Comparison of ENCODE assay signal across 8 mouse cellular contexts in genomic region chr12:103425729-103426470, GRCm38 (mm10). TPM values are rescaled to one million over a fixed set of nuclear protein-coding genes. Genes with fewer than 3 reads are reported as not detected.
DNase-seq lines count a peak whose midpoint lies in the region; ATAC-seq and TF ChIP-seq lines count a peak whose summit lies in the region.

Ddx24 (minus strand) TSS chr12:103425830.

- H3K4me2 ChIP-seq in hindbrain, postnatal 0 days (ENCODE audit: low read depth, low read length), result peak within 1 kb of the TSS; percentile 96

- peak; percentile 99 for DNase-seq in ZHBTc4 (ENCODE audit: low read depth, low spot score)
- peak; percentile 98 for DNase-seq in gastrocnemius, adult 2 months
- DNase-seq in hindbrain, postnatal 0 days (ENCODE audit: low spot score), result peak; percentile 99
- DNase-seq in left cerebral cortex, adult 2 months (ENCODE audit: extremely low spot score in 1 of 2, low spot score in 2 of 2), result peak; percentile 95 to 99
- peak; percentile 97 to 99 for DNase-seq in right cerebral cortex, adult 2 months (ENCODE audit: low spot score in 2 of 2)
- DNase-seq in urinary bladder, postnatal 14 days (ENCODE audit: low spot score), result peak; percentile 97

- no peaks in the 10 kb centered on the region for H3K27me3 ChIP-seq in hindbrain, postnatal 0 days (ENCODE audit: insufficient read depth, low read length)

- H3K36me3 ChIP-seq in hindbrain, postnatal 0 days (ENCODE audit: insufficient read depth, low read length), result peaks cover 4% of the 10 kb centered on the region; the same call in 1 of the 2 replicates

- peak within 1 kb of the TSS; percentile 93 for H3K4me3 ChIP-seq in gastrocnemius, adult 2 months
- peak within 1 kb of the TSS; percentile 98 for H3K4me3 ChIP-seq in hindbrain, postnatal 0 days (ENCODE audit: low read length)
- peak within 1 kb of the TSS; percentile 87 for H3K4me3 ChIP-seq in left cerebral cortex, adult 2 months

- intact Hi-C loops in gastrocnemius, adult 2 months (cut with DNase I), result loop anchor here (1.0 kb wide), 1 partner anchor 66 kb away; no protein-coding TSS in a partner anchor
- intact Hi-C loops in left cerebral cortex, adult 2 months (cut with DNase I), result loop anchor here (1.0 to 5.0 kb wide), 2 partner anchors 66 to 216 kb away; no protein-coding TSS in a partner anchor

- peak; percentile 98 for TF ChIP-seq CTCF in gastrocnemius, adult 2 months (IDR thresholded peaks at IDR 0.05)
- TF ChIP-seq CTCF in hindbrain, postnatal 0 days (IDR thresholded peaks at IDR 0.05; ENCODE audit: low read depth), result peak; percentile 88
- peak; percentile 90 for TF ChIP-seq CTCF in left cerebral cortex, adult 2 months (IDR thresholded peaks at IDR 0.05)

- peak within 1 kb of the TSS; percentile 97 for H3K27ac ChIP-seq in gastrocnemius, adult 2 months
- peak within 1 kb of the TSS; percentile 90 for H3K27ac ChIP-seq in hindbrain, postnatal 0 days
- H3K27ac ChIP-seq in left cerebral cortex, adult 2 months, result peak within 1 kb of the TSS; percentile 92

- H3K9me3 ChIP-seq in hindbrain, postnatal 0 days (ENCODE audit: low read length), result no peaks in the 10 kb centered on the region

- ATAC-seq in common myeloid progenitor, adult 5-6 weeks (replicated peaks; ENCODE audit: low read depth, poor library complexity, severe bottlenecking), result peak; percentile 99
- ATAC-seq in hindbrain, postnatal 0 days, result peak; percentile 99
- ATAC-seq in megakaryocyte, adult 5-6 weeks (ENCODE audit: poor library complexity, severe bottlenecking), result peak; percentile 98

- H3K4me1 ChIP-seq in hindbrain, postnatal 0 days (ENCODE audit: insufficient read depth, low read length), result peaks cover 23% of the 10 kb centered on the region

- 1% methylated on average over 33 of the region's 33 CpGs for WGBS in hindbrain, postnatal 0 days

- peak within 1 kb of the TSS; percentile 83 for H3K9ac ChIP-seq in hindbrain, postnatal 0 days (replicated peaks; ENCODE audit: low read length)

RNA-seq across cellular contexts. Expression of gene Ddx24, which starts in this region (rescaled TPM):
- total RNA-seq in common myeloid progenitor, adult 5-6 weeks (2017), result 124 and 139 TPM in 2 replicates
- total RNA-seq in gastrocnemius, adult 2 months (2021), result 10 to 100 TPM; 75.2 to 83.5 TPM
- 129 and 148 TPM in 2 replicates for total RNA-seq in hindbrain, postnatal 0 days (2014; rRNA removed)
- polyA plus RNA-seq in hindbrain, postnatal 0 days (2015; fragmentation: Nextera tagmentation; extraction: Ambion mirVana), result 213 and 220 TPM in 2 replicates
- 100 to 1,000 TPM; 220 to 238 TPM for total RNA-seq in left cerebral cortex, adult 2 months (2021)
- 53.0 and 58.9 TPM in 2 replicates for total RNA-seq in megakaryocyte, adult 5-6 weeks (2015)
- total RNA-seq in megakaryocyte, adult 5-6 weeks (2017), result 63.8 and 73.0 TPM in 2 replicates

Comparison
In these comparisons a context has a peak if more than half of its experiments do, and no peak if none do; other contexts are left out.
1. Peak in every context shown above with its lines: DNase-seq, ATAC-seq, H3K4me3 ChIP-seq and H3K27ac ChIP-seq.